Mouse (Mus musculus): Measurements from ENCODE around the gene Acr. TPM values are rescaled to one million over a fixed set of nuclear protein-coding genes. Genes with fewer than 3 reads are reported as not detected.

Gene Acr
- polyA plus RNA-seq (2012; ENCODE audit: insufficient read depth, insufficient read length, missing spikeins), result not detected in 2 replicates

GRCm38 (mm10) chr15:89568114-89568513, at the start of gene Acr:
Gene Acr (plus strand): TSS chr15:89568326.
- Histone ChIP-seq H3K27ac (replicated peaks; ENCODE audit: low read depth, low read length) (no peak within 1 kb of the TSS), H3K4me1 (ENCODE audit: control insufficient read depth, insufficient read depth, insufficient read length, low read length) (no peaks in the 10 kb centered on the region), H3K4me3 (ENCODE audit: insufficient read depth, low read depth, low read length) (no peak within 1 kb of the TSS)

DNA sequence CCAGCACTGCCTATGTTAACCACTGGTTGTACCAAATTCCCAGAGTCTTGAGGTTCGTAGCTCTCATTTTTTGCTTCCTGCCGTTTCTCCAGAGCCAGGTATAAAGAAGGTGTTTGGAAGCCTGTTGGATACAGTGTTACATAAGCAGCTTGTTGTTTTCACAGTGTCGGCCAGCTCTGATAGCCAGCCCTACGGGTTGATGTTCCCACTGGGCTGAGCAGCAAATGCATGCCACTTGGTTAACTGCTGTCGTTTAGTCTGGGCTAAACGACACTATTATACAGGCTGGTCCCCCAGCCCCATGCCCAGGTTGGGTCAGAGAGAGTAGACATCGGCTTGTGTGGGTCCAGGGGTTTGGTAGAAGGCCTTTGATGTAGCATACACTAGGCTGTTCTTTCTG, 46.2 kb upstream of the Acr start:
- peaks cover 11% of the 10 kb centered on the region for H3K4me1 ChIP-seq (ENCODE audit: control insufficient read depth, insufficient read depth, insufficient read length, low read length)
- H3K27ac ChIP-seq (replicated peaks; ENCODE audit: low read depth, low read length), result no peak overlapping the region
- no peak overlapping the region for H3K4me3 ChIP-seq (ENCODE audit: insufficient read depth, low read depth, low read length)

DNA sequence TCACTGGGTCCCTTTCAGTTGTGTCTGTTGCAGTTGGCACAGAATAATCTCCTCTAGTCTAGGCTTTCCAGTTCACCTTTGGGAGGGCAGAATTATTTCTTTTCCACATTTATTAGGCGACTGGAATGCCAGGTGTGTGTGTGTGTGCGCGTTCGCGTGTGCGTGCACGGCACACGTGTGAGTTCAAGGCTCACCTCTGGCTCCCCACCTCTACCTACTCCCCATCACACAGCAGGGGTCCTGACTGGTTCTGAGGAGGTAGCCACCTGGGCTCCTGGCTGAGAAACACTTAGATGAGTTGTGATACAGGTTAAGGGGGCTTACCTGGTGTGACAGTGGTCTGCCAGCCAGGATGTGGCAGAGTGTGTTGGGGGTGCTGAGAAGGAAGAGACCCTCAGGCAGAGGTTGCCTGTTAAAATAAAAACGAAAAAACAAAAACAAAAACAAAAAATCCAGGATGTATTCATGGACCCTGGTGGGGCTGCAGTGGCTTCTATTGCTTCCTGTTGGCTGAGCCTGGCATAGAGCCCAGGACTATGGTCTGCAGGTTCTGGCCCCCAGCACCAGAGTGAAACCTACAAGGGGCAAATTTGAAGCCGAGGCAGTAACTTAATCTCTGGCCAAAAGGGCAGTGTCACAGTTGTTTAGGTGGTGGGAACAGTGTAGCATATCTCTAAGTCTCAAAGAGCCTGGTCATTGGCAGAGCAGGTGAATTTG, 45.4 kb upstream of the Acr start:
- Histone ChIP-seq H3K4me1 (ENCODE audit: control insufficient read depth, insufficient read depth, insufficient read length, low read length) (peaks cover 11% of the 10 kb centered on the region), H3K27ac (replicated peaks; ENCODE audit: low read depth, low read length) (no peak overlapping the region), H3K4me3 (ENCODE audit: insufficient read depth, low read depth, low read length) (0 out of 2 replicates have a peak overlapping the region, but pooled peaks have one; percentile 63)

DNA sequence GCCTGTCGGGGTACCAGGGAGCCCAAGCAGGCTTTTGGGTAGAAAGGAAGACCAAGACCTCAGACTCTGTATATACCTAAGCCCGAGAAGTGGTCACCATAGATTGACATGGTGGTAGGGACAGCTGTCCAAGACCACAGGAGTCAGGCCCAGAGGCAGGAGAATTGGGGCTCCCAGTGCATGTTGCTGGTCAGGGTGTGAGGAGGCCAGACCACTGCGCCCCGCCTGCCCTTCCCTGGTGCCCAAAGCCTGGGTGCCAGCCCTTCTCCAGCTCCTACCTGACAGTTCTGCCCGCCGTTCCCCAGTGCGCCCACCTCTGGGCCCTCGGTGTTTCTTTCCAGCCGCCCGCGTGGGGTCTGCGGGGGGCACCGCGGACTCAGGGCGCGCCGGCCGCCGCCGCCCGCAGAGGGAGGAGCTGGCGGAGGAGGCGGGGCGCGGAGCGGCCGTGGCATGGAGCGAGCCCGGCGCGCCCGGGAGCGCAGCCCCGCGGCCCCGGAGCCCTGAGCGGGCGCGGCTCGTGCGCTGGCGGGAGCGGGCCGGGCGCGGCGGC, 44.8 kb upstream of the Acr start:
- Histone ChIP-seq H3K4me3 (ENCODE audit: insufficient read depth, low read depth, low read length) (peak overlapping the region; percentile 63), H3K4me1 (ENCODE audit: control insufficient read depth, insufficient read depth, insufficient read length, low read length) (peaks cover 9% of the 10 kb centered on the region), H3K27ac (replicated peaks; ENCODE audit: low read depth, low read length) (no peak overlapping the region)

- Histone ChIP-seq H3K27ac (replicated peaks; ENCODE audit: low read depth, low read length) (no peak overlapping the region), H3K4me3 (ENCODE audit: insufficient read depth, low read depth, low read length) (peak overlapping the region; percentile 36; the same call in 1 of the 2 replicates), H3K4me1 (ENCODE audit: control insufficient read depth, insufficient read depth, insufficient read length, low read length) (peaks cover 8% of the 10 kb centered on the region)
Observed at GRCm38 (mm10) chr15:89524001-89524571, 44.0 kb upstream of the Acr start.

- Histone ChIP-seq H3K27ac (replicated peaks; ENCODE audit: low read depth, low read length) (no peak overlapping the region), H3K4me3 (ENCODE audit: insufficient read depth, low read depth, low read length) (no peak overlapping the region), H3K4me1 (ENCODE audit: control insufficient read depth, insufficient read depth, insufficient read length, low read length) (peaks cover 5% of the 10 kb centered on the region; the same call in 1 of the 2 replicates)
Observed at GRCm38 (mm10) chr15:89524611-89525415, 43.3 kb upstream of the Acr start.

- Histone ChIP-seq H3K4me1 (ENCODE audit: control insufficient read depth, insufficient read depth, insufficient read length, low read length) (peaks cover 5% of the 10 kb centered on the region; the same call in 1 of the 2 replicates), H3K4me3 (ENCODE audit: insufficient read depth, low read depth, low read length) (no peak overlapping the region), H3K27ac (replicated peaks; ENCODE audit: low read depth, low read length) (no peak overlapping the region)
Observed at GRCm38 (mm10) chr15:89525464-89525863, 42.7 kb upstream of the Acr start.

- Histone ChIP-seq H3K27ac (replicated peaks; ENCODE audit: low read depth, low read length) (no peak overlapping the region), H3K4me1 (ENCODE audit: control insufficient read depth, insufficient read depth, insufficient read length, low read length) (peaks cover 5% of the 10 kb centered on the region; the same call in 1 of the 2 replicates), H3K4me3 (ENCODE audit: insufficient read depth, low read depth, low read length) (no peak overlapping the region)
Observed at GRCm38 (mm10) chr15:89525896-89526295, 42.2 kb upstream of the Acr start.

DNA sequence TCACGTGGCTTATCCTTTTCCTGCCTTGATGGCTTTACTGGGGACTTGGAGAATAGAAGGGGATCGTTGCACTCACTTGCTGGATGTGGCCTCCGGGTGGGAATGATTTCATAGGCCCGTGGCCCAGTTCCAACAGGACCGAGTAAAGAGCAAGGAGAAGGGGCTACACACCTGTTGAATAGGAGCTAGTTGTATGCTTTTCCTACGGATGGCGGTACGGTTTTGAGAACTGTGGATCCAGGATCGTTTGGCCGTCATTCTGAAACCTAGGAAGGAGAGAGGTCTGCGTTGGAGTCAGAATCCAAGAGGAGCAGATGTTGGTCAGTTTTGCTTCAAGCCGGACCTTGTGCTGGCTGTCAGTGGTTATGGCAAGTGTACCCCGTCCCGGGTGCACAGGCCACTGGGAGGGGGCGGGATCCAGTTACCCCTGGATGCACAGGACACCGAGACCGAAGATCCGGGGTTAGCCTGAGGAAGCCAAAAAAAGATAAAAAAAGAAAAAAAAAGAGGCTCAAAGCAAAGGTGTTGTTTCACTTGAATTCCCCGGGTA, 41.3 kb upstream of the Acr start:
- H3K27ac ChIP-seq (replicated peaks; ENCODE audit: low read depth, low read length), result no peak overlapping the region
- H3K4me1 ChIP-seq (ENCODE audit: control insufficient read depth, insufficient read depth, insufficient read length, low read length), result peaks cover 5% of the 10 kb centered on the region; the same call in 1 of the 2 replicates
- no peak overlapping the region for H3K4me3 ChIP-seq (ENCODE audit: insufficient read depth, low read depth, low read length)

DNA sequence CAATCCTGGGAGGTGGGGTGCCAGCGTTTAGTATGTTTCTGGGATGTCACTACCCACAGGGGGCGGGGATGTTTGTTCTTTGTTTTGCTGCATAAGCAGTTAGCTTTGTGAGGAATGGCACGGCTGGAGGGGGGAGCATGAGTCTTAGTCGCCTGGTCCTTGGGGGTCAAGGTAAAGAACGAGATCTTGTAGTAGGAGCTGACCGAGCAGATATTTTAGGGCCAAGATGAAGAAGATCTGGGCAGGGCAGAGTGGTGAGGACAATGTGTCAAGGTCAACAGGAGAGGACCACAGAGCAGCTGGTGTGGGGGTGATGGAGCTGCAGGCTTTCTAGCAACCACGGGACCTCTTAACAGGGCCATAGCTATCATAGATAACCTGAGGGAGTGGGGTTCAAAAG, 40.7 kb upstream of the Acr start:
- no peak overlapping the region for H3K27ac ChIP-seq (replicated peaks; ENCODE audit: low read depth, low read length)
- H3K4me1 ChIP-seq (ENCODE audit: control insufficient read depth, insufficient read depth, insufficient read length, low read length), result peaks cover 2% of the 10 kb centered on the region; the same call in 1 of the 2 replicates
- H3K4me3 ChIP-seq (ENCODE audit: insufficient read depth, low read depth, low read length), result no peak overlapping the region

- no peaks in the 10 kb centered on the region for H3K4me1 ChIP-seq (ENCODE audit: control insufficient read depth, insufficient read depth, insufficient read length, low read length)
- H3K27ac ChIP-seq (replicated peaks; ENCODE audit: low read depth, low read length), result no peak overlapping the region
- H3K4me3 ChIP-seq (ENCODE audit: insufficient read depth, low read depth, low read length), result no peak overlapping the region
Observed at GRCm38 (mm10) chr15:89528201-89528850, 39.8 kb upstream of the Acr start.

GRCm38 (mm10) chr15:89528923-89529322, 39.2 kb upstream of the Acr start:
- Histone ChIP-seq H3K4me3 (ENCODE audit: insufficient read depth, low read depth, low read length) (no peak overlapping the region), H3K4me1 (ENCODE audit: control insufficient read depth, insufficient read depth, insufficient read length, low read length) (no peaks in the 10 kb centered on the region), H3K27ac (replicated peaks; ENCODE audit: low read depth, low read length) (no peak overlapping the region)

GRCm38 (mm10) chr15:89530336-89530735, 37.8 kb upstream of the Acr start:
- no peak overlapping the region for H3K4me3 ChIP-seq (ENCODE audit: insufficient read depth, low read depth, low read length)

GRCm38 (mm10) chr15:89531399-89531798, 36.7 kb upstream of the Acr start:
- no peak overlapping the region for H3K4me3 ChIP-seq (ENCODE audit: insufficient read depth, low read depth, low read length)
- H3K4me1 ChIP-seq (ENCODE audit: control insufficient read depth, insufficient read depth, insufficient read length, low read length), result no peaks in the 10 kb centered on the region
- no peak overlapping the region for H3K27ac ChIP-seq (replicated peaks; ENCODE audit: low read depth, low read length)

More at GRCm38 (mm10) chr15:89530336-89530735, 37.8 kb upstream of the Acr start:
- Histone ChIP-seq H3K4me1 (ENCODE audit: control insufficient read depth, insufficient read depth, insufficient read length, low read length) (no peaks in the 10 kb centered on the region), H3K27ac (replicated peaks; ENCODE audit: low read depth, low read length) (no peak overlapping the region)
